ENCODE assay signal across 11 mouse cellular contexts in genomic region chr6:119224451-119225195, GRCm38 (mm10). TPM values are rescaled to one million over a fixed set of nuclear protein-coding genes. Genes with fewer than 3 reads are reported as not detected.
A peak's percentile ranks its signal among the peaks of the same experiment; 100 is the strongest.
DNase-seq lines count a peak whose midpoint lies in the region; ATAC-seq lines count a peak whose summit lies in the region.
"Had no signal": no experiment of that assay in that cellular context is flagged by ENCODE, and none has a peak within 500 bp of the region (broad histone marks: within the 10 kb centered on the region; RNA-seq: fewer than 3 reads in every experiment).

No protein-coding gene starts in this region.

- DNase-seq in adrenal gland, postnatal 14 days: peak; percentile 41
- DNase-seq in adrenal gland, adult 8-10 months: no peak
- DNase-seq in layer of hippocampus, postnatal 14 days (ENCODE audit: low spot score in 2 of 2): peak; percentile 36 to 52
- no peak for DNase-seq in layer of hippocampus, adult 11-12 months (ENCODE audit: low spot score)
- DNase-seq in fibroblast of lung, adult 2 months (ENCODE audit: low read depth): peak; percentile 24
- DNase-seq in layer of hippocampus, postnatal 36 days: peak; percentile 36 to 40
- DNase-seq in left cerebral cortex, adult 11 months (ENCODE audit: low spot score): no peak
- DNase-seq: gastrocnemius, adult 2 months; kidney, adult 8-10 months had no signal

- no peak for ATAC-seq in erythroid progenitor cell, adult 5-6 weeks (replicated peaks; ENCODE audit: low FRiP score, poor library complexity, severe bottlenecking)
- ATAC-seq: liver, embryonic 12.5 days had no signal

RNA-seq across cellular contexts. Expression of gene Cacna2d4, which starts 11.7 kb away (rescaled TPM):
- total RNA-seq in adrenal gland, postnatal 14 days (2021): 0.94 TPM in 1 of 2 replicates, not detected in the other
- under 1 TPM in 3 of 4 experiments, not detected in 1; 0.24 to 0.62 (median 0.24) TPM for total RNA-seq in adrenal gland, adult 8-10 months (2022)
- 1 to 10 TPM in 1 of 2 experiments, under 1 TPM in 1; 0.90 to 1.5 TPM for total RNA-seq in layer of hippocampus, postnatal 14 days (2021)
- total RNA-seq in layer of hippocampus, postnatal 36 days (2021): 1 to 10 TPM in 1 of 2 experiments, under 1 TPM in 1; 0.78 to 1.4 TPM
- 0.84 and 1.1 TPM in 2 replicates for total RNA-seq in erythroid progenitor cell, adult 5-6 weeks (2015; ENCODE audit: low replicate concordance)
- total RNA-seq in erythroid progenitor cell, adult 5-6 weeks (2017; ENCODE audit: low replicate concordance): 0.38 TPM in 1 of 2 replicates, not detected in the other

RNA-seq across cellular contexts. Expression of gene Cacna1c, which starts 28.4 kb away (rescaled TPM):
- 58.2 and 66.2 TPM in 2 replicates for total RNA-seq in adrenal gland, postnatal 14 days (2021)
- total RNA-seq in adrenal gland, adult 8-10 months (2022): 100 to 1,000 TPM in 3 of 4 experiments, 10 to 100 TPM in 1; 97.1 to 218 (median 127) TPM
- total RNA-seq in layer of hippocampus, postnatal 14 days (2021): 10 to 100 TPM; 79.1 to 85.4 TPM
- 10 to 100 TPM; 78.0 to 92.9 TPM for total RNA-seq in layer of hippocampus, postnatal 36 days (2021)
- 0.72 and 0.84 TPM in 2 replicates for total RNA-seq in erythroid progenitor cell, adult 5-6 weeks (2015; ENCODE audit: low replicate concordance)
- 0.23 TPM in 1 of 2 replicates, not detected in the other for total RNA-seq in erythroid progenitor cell, adult 5-6 weeks (2017; ENCODE audit: low replicate concordance)

RNA-seq across cellular contexts. Expression of gene Dcp1b, which starts 49.6 kb away (rescaled TPM):
- 10.2 and 14.0 TPM in 2 replicates for total RNA-seq in adrenal gland, postnatal 14 days (2021)
- 10 to 100 TPM; 12.6 to 26.1 (median 20.7) TPM for total RNA-seq in adrenal gland, adult 8-10 months (2022)
- 10 to 100 TPM; 16.0 to 17.3 TPM for total RNA-seq in layer of hippocampus, postnatal 14 days (2021)
- 10 to 100 TPM; 16.9 to 18.6 TPM for total RNA-seq in layer of hippocampus, postnatal 36 days (2021)
- total RNA-seq in erythroid progenitor cell, adult 5-6 weeks (2015; ENCODE audit: low replicate concordance): 4.2 and 6.5 TPM in 2 replicates
- total RNA-seq in erythroid progenitor cell, adult 5-6 weeks (2017; ENCODE audit: low replicate concordance): 2.6 and 4.0 TPM in 2 replicates

Comparison
In these comparisons a context has a peak if more than half of its experiments do, and no peak if none do; other contexts are left out.
1. DNase-seq: peak in adrenal gland, postnatal 14 days (single experiment), layer of hippocampus, postnatal 14 days (2 of 2), fibroblast of lung, adult 2 months (single experiment) and layer of hippocampus, postnatal 36 days (2 of 2); none in adrenal gland, adult 8-10 months (single experiment), layer of hippocampus, adult 11-12 months (single experiment) and left cerebral cortex, adult 11 months (single experiment).
2. RNA of gene Cacna1c, which starts 28.4 kb away (total RNA-seq): 97.1 to 218 TPM in adrenal gland, adult 8-10 months, 78.0 to 92.9 TPM in layer of hippocampus, postnatal 36 days, 79.1 to 85.4 TPM in layer of hippocampus, postnatal 14 days and 58.2 to 66.2 TPM in adrenal gland, postnatal 14 days; 0.23 to 0.84 TPM in erythroid progenitor cell, adult 5-6 weeks; every median in the first group is over 10 times any median in the second.